Mouse (Mus musculus): ENCODE measurements around the gene Babam1. TPM values are rescaled to one million over a fixed set of nuclear protein-coding genes. Genes with fewer than 3 reads are reported as not detected.
A peak's percentile ranks its signal among the peaks of the same experiment; 100 is the strongest.

The Babam1 gene
- total RNA-seq, 2 experiments from 2014 or later = 62.0 to 110 TPM

GRCm38 (mm10) chr8:71380178-71381171, 16.2 kb upstream of the Babam1 start:
- no peak for ATAC-seq (ENCODE audit: poor library complexity, severe bottlenecking)

GRCm38 (mm10) chr8:71381421-71381970, 15.2 kb upstream of the Babam1 start, which contains the start of gene Nr2f6:
Nr2f6 (minus strand) TSS chr8:71381960.
- ATAC-seq (ENCODE audit: poor library complexity, severe bottlenecking) = peak; percentile 41

GRCm38 (mm10) chr8:71381971-71382961, 14.4 kb upstream of the Babam1 start:
- peak; percentile 89 for ATAC-seq (ENCODE audit: poor library complexity, severe bottlenecking)

- no peak for ATAC-seq (ENCODE audit: poor library complexity, severe bottlenecking)
Observed at GRCm38 (mm10) chr8:71383396-71383795, 13.3 kb upstream of the Babam1 start.

GRCm38 (mm10) chr8:71383860-71384259, 12.8 kb upstream of the Babam1 start:
- ATAC-seq (ENCODE audit: poor library complexity, severe bottlenecking) = no peak

- no peak for ATAC-seq (ENCODE audit: poor library complexity, severe bottlenecking)
Observed at GRCm38 (mm10) chr8:71385212-71385835, 11.3 kb upstream of the Babam1 start.

GRCm38 (mm10) chr8:71388267-71388666, 8.4 kb upstream of the Babam1 start:
- peak; percentile 73 for ATAC-seq (ENCODE audit: poor library complexity, severe bottlenecking)

GRCm38 (mm10) chr8:71391696-71392095, 5.0 kb upstream of the Babam1 start:
- ATAC-seq (ENCODE audit: poor library complexity, severe bottlenecking) = no peak

- ATAC-seq (ENCODE audit: poor library complexity, severe bottlenecking) = no peak
Observed at GRCm38 (mm10) chr8:71392391-71392790, 4.3 kb upstream of the Babam1 start.

- ATAC-seq (ENCODE audit: poor library complexity, severe bottlenecking) = no peak
Observed at GRCm38 (mm10) chr8:71392871-71393270, 3.8 kb upstream of the Babam1 start.

- ATAC-seq (ENCODE audit: poor library complexity, severe bottlenecking) = no peak
Observed at GRCm38 (mm10) chr8:71394481-71394880, 2.2 kb upstream of the Babam1 start.

- no peak for ATAC-seq (ENCODE audit: poor library complexity, severe bottlenecking)
Observed at GRCm38 (mm10) chr8:71395071-71395470, 1.6 kb upstream of the Babam1 start.

- ATAC-seq (ENCODE audit: poor library complexity, severe bottlenecking) = no peak
Observed at GRCm38 (mm10) chr8:71395629-71396028, 1.0 kb upstream of the Babam1 start, which contains the start of gene Ushbp1. Ushbp1 (minus strand) TSS chr8:71395802.

GRCm38 (mm10) chr8:71397701-71398100, 1.0 kb downstream of the Babam1 start:
- ATAC-seq (ENCODE audit: poor library complexity, severe bottlenecking) = no peak

GRCm38 (mm10) chr8:71400826-71401225, 4.2 kb downstream of the Babam1 start:
- ATAC-seq (ENCODE audit: poor library complexity, severe bottlenecking) = no peak

- ATAC-seq (ENCODE audit: poor library complexity, severe bottlenecking) = no peak
Observed at GRCm38 (mm10) chr8:71401454-71401853, 4.8 kb downstream of the Babam1 start.

GRCm38 (mm10) chr8:71402446-71402964, 5.8 kb downstream of the Babam1 start:
- no peak for ATAC-seq (ENCODE audit: poor library complexity, severe bottlenecking)

- no peak for ATAC-seq (ENCODE audit: poor library complexity, severe bottlenecking)
Observed at GRCm38 (mm10) chr8:71403107-71403885, 6.6 kb downstream of the Babam1 start.

GRCm38 (mm10) chr8:71404011-71404410, 7.3 kb downstream of the Babam1 start:
- ATAC-seq (ENCODE audit: poor library complexity, severe bottlenecking) = no peak

All from megakaryocyte, adult 5-6 weeks (primary cell).